Mouse (Mus musculus) cerebellum, postnatal 14 days (tissue): Measurements from ENCODE around the gene Igsf8.
A peak's percentile ranks its signal among the peaks of the same experiment; 100 is the strongest.

Experiments
- DNase-seq, 2 experiments: peaks; one replicate each; pipeline ENCODE4 v3.0.0; 2021; ENCODE audit warnings: mixed read lengths in 2 of 2

Gene Igsf8

GRCm38 (mm10) chr1:172349916-172350812, 88.7 kb downstream of the Igsf8 start:
- peak in 1 of 2 experiments; percentile 24 for DNase-seq

GRCm38 (mm10) chr1:172352001-172352400, 90.6 kb downstream of the Igsf8 start:
- no peak for DNase-seq

- no peak for DNase-seq
These were observed 91.0 kb downstream of the Igsf8 start for GRCm38 (mm10) chr1:172352453-172352852.

- no peak for DNase-seq
These were observed 93.9 kb downstream of the Igsf8 start for GRCm38 (mm10) chr1:172355336-172355735.

- peak; percentile 86 to 88 for DNase-seq
These were observed 96.1 kb downstream of the Igsf8 start for GRCm38 (mm10) chr1:172357550-172357949.

GRCm38 (mm10) chr1:172358341-172358740, 96.9 kb downstream of the Igsf8 start:
- no peak for DNase-seq

GRCm38 (mm10) chr1:172364684-172365083, 103.2 kb downstream of the Igsf8 start:
- peak; percentile 70 to 76 for DNase-seq

GRCm38 (mm10) chr1:172368768-172369418, 107.5 kb downstream of the Igsf8 start:
- peak; percentile 62 to 80 for DNase-seq
